Mouse (Mus musculus) kidney, adult 9 months (tissue): ENCODE results near the gene Mff.

Experiments used
- DNase-seq: peaks from one replicate; pipeline ENCODE4 v3.0.0; 2022

The Mff gene

DNA sequence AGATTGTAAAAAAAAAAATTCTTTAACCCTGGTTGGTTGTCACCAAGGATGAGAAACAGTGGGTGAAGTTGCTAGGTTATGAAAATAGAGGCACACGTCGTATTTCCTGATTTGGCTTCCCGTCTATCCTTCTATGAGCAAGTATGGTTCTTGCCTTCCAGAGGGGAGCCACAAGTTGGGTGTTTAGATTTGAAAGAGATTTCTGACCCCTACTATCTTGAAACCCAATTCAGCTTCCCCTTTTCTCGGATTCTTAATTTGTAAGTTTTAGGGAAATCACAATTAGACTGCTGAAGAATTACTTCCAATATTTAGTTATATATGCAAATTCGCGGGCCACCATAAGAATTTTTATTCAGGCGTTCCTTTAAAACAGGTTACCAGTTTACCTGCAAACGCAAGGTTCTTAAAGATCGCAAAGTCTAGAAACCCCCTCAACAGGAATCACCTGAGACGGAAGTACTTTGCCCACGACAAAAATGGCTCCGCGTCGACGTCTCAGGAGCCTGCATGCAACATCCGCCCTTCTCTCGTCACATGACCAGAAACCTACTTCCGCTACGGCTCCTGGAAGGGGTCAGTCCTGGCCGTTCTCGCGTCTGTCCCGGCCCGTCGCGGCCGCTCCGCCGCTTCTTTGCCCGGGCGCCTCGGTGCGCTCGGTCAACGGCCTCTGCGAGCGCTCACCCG lies at the start of gene Mff:
Mff (plus strand) TSS at position 552 of the 687 bp plus-strand sequence.
- DNase-seq: peak; percentile 95

- DNase-seq: no peak
Measured at GRCm38 (mm10) chr1:82686328-82686727, 38.4 kb upstream of the Mff start.

DNA sequence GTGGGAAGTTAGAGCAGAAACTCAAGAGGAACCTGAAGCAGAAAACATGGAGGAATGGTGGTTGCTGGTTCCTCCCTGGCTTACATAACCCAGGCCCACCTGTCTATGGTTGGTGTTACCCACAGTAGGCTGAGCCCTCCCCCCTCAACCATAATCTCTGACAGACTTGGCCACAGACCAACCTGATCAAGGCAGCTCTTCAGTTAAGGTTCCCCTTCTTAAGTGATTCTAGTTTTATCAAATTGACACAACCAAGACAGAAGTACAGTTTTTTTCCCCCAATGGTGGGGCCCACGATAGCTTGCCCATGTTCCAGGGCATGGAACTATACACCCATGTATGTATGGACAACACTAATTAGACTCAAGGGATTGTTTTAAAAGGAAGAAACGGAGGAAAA lies 37.8 kb upstream of the Mff start:
- DNase-seq: no peak

GRCm38 (mm10) chr1:82687931-82688330 lies 36.8 kb upstream of the Mff start:
- DNase-seq: no peak

DNA sequence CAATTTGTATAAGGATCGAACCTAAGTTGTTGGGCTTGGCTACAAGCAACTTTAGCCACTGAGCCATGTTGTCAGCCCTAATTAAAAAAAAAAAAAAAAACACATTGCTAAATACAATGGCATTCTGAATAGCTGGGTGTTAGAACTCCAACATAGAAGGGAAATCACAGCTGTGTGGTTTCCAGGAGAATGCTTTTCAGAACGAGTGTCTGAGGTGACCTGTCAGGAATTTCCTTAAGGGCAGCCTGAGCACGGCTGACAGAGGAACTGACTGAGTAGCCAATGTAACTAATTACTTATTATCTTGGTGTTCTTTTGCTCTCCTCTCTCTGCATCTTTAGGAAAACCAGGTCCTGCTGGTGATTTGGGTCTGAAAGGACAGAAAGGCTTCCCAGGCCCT lies 28.8 kb upstream of the Mff start:
- DNase-seq: no peak

DNA sequence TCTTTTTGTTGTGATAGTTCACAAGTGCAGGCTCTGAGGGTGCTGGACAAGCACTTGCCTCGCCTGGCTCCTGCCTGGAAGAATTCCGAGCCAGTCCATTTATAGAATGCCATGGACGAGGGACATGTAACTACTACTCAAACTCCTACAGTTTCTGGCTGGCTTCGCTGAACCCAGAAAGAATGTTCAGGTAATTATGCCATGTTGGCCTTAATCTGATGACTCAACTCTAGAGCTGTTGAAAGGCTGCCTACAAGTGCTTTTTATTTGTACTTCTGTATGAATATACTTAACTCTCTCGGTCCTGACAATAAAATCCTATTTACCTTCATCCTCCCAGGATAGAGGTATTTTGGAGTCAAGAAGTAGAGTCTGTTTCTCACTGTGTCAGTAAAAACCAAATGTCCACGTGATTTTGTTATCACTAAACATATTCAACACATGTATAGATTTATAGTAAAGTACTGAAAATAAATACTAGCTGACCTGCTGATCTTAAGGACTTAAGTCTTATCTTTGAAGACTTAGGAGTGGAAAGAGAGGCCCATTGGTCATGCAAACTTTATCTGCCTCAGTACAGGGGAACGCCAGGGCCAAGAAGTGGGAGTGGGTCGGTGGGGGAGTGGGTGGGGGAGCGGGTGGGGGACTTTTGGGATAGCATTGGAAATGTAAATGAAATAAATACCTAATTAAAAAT lies 6.7 kb upstream of the Mff start:
- no peak for DNase-seq

DNA sequence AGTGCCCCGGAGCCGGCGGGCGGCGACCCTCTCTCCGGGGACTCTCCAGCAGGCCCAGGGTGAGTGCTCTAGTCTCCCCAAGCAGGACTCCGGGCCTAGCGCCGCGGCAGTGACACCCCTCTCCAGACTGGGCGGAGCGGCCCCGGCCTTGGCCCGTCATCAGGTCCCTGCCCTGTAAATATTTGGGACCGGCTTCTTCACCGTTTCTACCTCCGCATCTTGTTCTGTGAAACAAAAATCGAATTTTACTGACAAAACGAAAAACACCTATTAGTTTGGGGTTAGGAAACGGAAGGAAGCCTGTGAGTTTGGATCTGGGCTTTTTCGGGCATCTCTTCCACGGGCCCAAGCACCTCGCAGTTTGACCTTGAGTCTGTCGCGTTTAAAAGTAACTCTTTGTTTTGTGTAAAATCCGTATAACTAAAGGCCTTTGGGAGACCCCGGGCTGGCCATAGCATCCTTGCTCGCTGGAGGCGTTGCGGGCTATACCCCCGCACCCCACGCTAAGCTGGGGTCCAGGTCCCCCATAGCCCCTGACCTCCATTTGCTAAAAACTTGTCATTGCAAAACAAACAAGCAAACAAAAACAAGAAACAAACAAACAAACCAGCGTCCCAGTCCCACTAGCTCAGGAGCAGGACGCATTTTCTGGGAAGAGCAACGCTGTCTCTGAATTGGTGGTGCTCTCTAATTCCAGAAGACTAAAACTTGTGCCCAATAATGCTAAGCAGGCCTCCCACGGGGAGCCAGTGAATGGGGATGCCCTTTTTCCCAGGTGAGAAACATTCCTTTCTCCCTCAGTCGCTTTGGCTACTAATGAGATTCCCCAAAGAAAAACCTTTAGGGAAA lies 560 bp downstream of the Mff start:
- peak; percentile 22 for DNase-seq

DNA sequence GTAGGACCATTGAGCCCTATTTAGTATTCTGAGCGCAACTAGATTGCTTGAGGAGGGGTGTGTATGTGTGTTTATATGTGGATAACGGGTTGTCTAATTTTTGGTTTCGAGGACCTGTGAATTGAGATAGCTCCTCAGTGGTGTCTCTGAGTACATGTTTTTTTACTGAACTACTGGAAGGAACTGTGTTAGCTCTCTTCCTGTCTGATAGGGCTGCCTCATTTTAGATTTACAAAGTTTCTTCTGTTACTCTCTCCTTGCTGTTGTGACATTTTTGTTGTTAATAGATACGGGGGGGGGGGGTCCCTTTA lies 1.1 kb downstream of the Mff start:
- no peak for DNase-seq

DNA sequence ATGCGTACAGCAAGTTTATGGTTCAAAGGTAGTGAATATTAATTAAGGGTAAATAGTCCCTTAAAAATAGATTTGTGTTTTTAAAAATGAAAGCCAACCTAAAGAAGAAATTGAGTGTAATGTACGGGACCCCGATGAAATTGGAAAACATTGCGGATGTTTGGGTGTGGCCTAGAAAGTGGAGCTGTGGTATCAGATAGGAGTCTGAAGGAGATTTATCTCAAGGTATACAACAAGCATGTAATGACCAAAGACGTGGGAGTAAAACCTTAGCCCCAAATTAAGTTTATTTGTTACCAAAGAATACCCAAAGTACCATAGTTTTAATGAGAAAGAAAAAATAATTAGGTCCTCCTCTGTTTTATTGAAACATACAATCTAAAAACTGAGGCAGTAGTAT lies 1.8 kb downstream of the Mff start:
- no peak for DNase-seq

- no peak for DNase-seq
Measured at GRCm38 (mm10) chr1:82733357-82733756, 8.7 kb downstream of the Mff start.

DNA sequence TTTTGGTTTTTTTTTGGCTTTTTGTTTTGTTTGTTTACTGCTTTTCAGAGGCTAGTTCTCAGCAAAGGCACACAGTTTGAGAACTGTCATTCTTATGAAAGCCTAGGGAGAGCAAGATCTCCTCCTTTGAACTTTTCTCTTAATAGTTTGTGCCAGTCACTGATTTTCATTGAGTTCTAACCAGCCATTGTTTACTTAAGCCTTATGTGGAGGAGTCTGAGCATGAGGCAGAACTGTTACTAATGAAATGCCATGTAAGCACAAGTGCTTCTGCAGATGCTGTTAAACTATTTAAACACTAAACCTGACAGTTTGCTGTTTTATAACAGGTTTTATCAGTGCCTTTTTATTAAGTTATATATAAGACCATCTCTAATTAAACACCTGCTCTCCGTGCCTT lies 13.4 kb downstream of the Mff start:
- no peak for DNase-seq

DNA sequence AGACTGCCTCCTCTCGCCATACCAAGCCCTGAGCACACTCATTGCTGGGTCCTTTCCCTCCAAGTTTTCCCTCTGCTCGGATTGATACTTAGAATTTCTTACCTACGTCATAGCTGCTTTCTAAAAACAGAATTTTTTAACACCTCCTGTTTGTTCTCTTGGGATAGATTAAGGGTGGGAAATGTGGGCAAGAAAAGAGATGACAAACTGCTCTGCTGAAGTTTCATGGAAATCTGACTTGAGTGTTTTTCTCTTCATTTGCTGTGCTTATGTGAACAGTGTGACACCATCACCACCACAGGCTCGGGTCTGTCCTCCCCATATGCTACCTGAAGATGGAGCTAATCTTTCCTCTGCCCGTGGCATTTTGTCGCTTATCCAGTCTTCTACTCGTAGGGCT lies 16.8 kb downstream of the Mff start:
- no peak for DNase-seq

- DNase-seq: no peak
Measured at GRCm38 (mm10) chr1:82743962-82744361, 19.3 kb downstream of the Mff start.

GRCm38 (mm10) chr1:82746408-82746807 lies 21.7 kb downstream of the Mff start:
- no peak for DNase-seq

GRCm38 (mm10) chr1:82747714-82748452 lies 23.2 kb downstream of the Mff start:
- DNase-seq: no peak

GRCm38 (mm10) chr1:82759520-82759919 lies 34.8 kb downstream of the Mff start:
- DNase-seq: no peak

DNA sequence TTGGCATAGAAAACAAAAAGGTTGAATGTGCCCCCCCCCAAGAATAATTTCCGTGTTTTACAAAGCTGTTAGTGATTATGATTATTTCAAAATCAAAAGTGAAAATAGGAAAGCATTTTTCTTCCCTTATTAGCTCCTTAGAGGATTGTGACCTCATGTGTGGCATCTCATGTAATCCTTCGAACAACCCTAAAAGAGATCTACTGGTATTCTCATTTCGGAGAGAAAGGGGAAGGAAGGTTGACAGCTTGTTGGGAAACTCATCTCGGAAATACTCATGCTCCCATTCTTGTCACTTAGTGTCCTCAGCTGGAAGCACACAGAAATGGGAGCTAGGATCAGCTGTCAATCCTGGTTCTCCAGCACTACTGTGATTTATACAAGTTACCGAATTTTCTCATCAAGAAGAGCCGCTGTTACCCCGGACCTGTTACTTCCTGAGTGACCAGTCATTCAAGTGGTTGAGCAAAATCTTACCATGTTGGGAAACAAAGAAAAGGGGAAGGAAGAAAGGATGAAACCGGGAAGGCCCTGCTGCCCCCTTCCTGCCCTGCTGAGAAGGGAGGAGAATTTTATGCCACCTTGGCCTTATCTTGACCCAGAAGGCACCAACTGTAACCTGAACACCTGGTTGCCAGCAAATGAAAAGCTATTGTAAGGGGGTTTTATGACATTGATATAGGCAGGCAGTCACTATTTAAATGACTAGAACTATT lies 36.9 kb downstream of the Mff start:
- no peak for DNase-seq

DNA sequence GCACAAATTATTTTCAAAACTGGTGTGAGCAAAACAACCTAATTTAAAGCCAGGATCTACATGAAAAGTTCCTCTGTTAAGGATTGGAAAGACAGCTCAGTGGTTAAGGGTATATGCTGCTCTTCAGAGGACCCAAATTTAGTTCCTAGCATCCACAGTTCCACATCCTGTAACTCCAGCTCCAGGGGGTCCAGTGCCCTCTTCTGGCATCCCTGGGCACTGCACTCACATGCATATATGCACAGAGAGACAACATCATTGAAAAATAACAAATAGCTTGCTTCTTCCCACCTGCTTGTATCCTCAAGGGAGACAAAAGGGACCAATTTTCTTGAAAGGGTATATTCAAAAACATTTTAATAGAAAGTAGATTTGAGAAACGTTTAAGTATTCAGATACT lies 37.6 kb downstream of the Mff start:
- no peak for DNase-seq

DNA sequence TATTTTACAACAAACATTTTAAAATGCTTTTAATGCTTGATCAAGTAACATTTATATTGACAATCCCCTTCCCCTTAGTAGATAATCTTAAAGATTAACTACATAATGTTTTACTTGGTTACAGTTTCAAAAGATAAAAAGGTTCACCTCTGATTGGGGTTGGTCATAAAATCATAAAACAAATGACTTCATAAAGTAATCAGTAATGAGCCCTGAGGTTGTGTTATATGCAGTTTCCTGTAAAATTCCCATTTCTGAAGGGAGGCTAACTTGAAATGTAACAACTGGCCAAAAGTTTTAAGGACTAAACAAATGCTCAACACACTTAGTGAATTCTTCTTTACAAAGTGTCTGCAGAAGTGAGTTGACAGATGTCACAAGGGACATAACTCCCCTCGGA lies 41.5 kb downstream of the Mff start:
- no peak for DNase-seq

DNA sequence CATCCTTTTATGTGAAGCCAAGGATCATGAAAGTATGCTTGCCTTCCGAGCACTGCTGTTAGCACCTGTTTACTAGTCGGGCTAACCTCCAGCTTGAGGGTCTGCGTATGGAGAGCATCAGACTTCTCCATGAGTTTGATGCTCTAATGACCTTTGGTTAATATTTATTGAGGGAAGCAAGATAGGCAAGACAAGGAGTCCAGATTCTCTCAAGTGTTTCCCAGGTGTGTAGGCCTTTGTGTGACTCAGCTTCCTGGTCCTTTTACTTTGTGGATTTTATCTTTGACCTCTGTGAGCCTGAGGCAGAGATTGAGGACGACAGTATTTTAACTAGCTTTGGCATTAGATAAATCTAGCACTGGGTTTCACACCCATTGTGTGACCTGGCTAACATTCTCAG lies 42.0 kb downstream of the Mff start:
- DNase-seq: no peak

DNA sequence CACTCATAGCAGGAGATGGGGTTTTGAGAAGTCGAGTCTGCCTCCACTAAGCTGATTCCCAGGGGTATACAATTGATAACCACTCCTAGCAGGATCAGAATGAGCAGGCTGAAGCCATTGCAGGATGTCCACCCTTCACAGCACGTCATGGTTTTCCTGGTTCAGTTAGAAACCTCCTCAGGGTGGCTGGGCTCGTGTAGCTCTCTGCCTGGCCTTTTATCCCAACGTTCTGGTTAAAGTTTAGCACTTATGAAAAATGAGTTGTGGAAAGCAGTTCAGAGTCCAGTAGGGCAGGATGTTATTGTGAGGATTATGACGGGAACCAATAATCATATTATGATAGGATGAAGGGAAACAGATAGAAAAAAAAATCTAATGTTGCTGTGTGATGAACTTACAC lies 43.6 kb downstream of the Mff start, which contains the start of gene Tm4sf20:
Tm4sf20 (minus strand) TSS at position 193 of the 400 bp plus-strand sequence.
- DNase-seq: peak; percentile 19

DNA sequence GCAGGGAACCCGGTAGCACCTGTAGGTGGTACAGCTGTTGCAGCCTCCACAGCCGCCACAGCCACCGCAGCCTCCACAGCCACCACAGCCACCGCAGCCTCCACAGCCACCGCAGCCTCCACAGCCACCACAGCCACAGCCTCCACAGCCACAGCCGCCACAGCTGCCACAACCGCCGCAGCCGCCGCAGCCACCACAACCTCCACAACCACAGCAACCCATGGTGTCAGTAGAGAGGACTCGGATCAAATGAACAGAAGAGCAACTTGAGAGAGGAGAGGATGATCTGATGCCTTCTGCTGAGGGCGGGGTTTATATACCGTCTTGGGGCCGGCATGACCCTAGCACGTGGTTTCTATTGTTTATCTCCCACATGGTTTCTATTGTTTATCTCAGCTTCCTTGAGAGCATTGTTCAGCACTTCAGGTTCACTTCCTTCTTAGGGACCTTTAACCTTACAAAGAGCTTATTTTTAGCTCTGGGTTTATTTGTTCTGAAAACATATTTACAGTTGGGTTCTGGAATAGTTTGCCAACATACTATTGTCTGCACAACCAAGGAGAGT lies 46.4 kb downstream of the Mff start, which contains the start of gene Gm47791:
Gm47791 (minus strand) TSS at position 222 of the 565 bp plus-strand sequence.
- no peak for DNase-seq
